Mouse (Mus musculus) gastrocnemius, adult 18-20 months (tissue): Measurements from ENCODE around the gene Msh6. TPM values are rescaled to one million over a fixed set of nuclear protein-coding genes. Genes with fewer than 3 reads are reported as not detected.

Source experiments
- total RNA-seq, 2 experiments: library from RNA; stranded (reverse); gene quantifications; 2 replicates each; pipeline ENCODE4 v1.2.3; 2021

Msh6 gene
- total RNA-seq, 2 experiments from 2014 or later = 4.1 to 4.4 TPM

Other genes with a start within 250 kb of the Msh6 start
- gene Kcnk12, start 177.1 kb upstream of the Msh6 start, total RNA-seq = not detected
- not detected for gene Rpl36-ps4, start 54.1 kb upstream of the Msh6 start, total RNA-seq
- gene Fbxo11, start 90.2 kb downstream of the Msh6 start, total RNA-seq = 10 to 100 TPM; 32.9 to 39.2 TPM